Mouse (Mus musculus) mesoderm, embryonic 11.5 days (tissue): ENCODE data around the gene Aspg.

ENCODE experiments used
- DNase-seq: peaks from one replicate; pipeline ENCODE4 v3.0.0-alpha.2; 2012; ENCODE audit warnings: low read depth, low spot score

The Aspg gene

GRCm38 (mm10) chr12:112151244-112151979 is 44.9 kb downstream of the Aspg start:
- DNase-seq: peak; percentile 57

GRCm38 (mm10) chr12:112151980-112152362 is 45.5 kb downstream of the Aspg start:
- no peak for DNase-seq

GRCm38 (mm10) chr12:112153597-112153996 is 47.1 kb downstream of the Aspg start:
- DNase-seq: no peak

- no peak for DNase-seq
Measured at GRCm38 (mm10) chr12:112154476-112154875, 48.0 kb downstream of the Aspg start.

- DNase-seq: no peak
Measured at GRCm38 (mm10) chr12:112155218-112156051, 49.0 kb downstream of the Aspg start.

- no peak for DNase-seq
Measured at GRCm38 (mm10) chr12:112156804-112157203, 50.3 kb downstream of the Aspg start.

- DNase-seq: no peak
Measured at GRCm38 (mm10) chr12:112158246-112158645, 51.8 kb downstream of the Aspg start.

- DNase-seq: no peak
Measured at GRCm38 (mm10) chr12:112158784-112159183, 52.3 kb downstream of the Aspg start.

GRCm38 (mm10) chr12:112163981-112164839 is 57.7 kb downstream of the Aspg start:
- peak; percentile 66 for DNase-seq

GRCm38 (mm10) chr12:112164840-112165219 is 58.4 kb downstream of the Aspg start:
- DNase-seq: no peak

GRCm38 (mm10) chr12:112169240-112169639 is 62.8 kb downstream of the Aspg start:
- no peak for DNase-seq

- DNase-seq: no peak
Measured at GRCm38 (mm10) chr12:112170671-112171574, 64.4 kb downstream of the Aspg start.

GRCm38 (mm10) chr12:112171657-112172056 is 65.2 kb downstream of the Aspg start:
- no peak for DNase-seq

GRCm38 (mm10) chr12:112172214-112172613 is 65.7 kb downstream of the Aspg start:
- DNase-seq: no peak
